Mouse (Mus musculus): ENCODE measurements at regions not wholly inside any gene's neighbourhood (a gene's known extent, or its start where the extent isn't known, plus 50 kb on each side); places are given as distances from the start of the nearest gene placed in this dataset.

DNA sequence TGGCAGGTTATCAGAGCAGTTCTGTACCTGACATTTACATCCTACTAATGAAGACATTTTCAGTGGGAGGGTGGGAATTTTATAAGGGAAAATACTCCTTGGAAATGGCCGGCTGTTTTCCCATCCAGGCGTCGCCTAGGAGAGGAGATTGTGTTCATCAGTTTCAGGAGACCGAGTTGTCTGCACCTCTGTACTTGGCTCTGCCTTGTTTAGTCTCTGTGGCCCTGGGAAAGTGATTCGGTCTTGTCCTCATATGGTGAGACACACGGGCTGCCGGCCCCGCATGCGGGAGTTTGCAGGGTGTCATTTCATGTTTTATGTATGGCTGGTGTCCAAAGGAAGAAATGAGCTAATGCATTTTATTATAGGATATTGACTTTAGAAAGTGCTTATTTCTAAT, 287.9 kb downstream of the Cd109 start:
- ATAC-seq (ENCODE audit: insufficient read depth, low read depth) = no peak
- no peak for TF ChIP-seq CTCF (IDR thresholded peaks at IDR 0.05; ENCODE audit: low read depth)
- Histone ChIP-seq H3K9me3 (replicated peaks; ENCODE audit: control insufficient read depth, low read length) (no peaks in the 10 kb centered on the region), H3K36me3 (replicated peaks; ENCODE audit: control insufficient read depth, insufficient read depth, low read length) (no peaks in the 10 kb centered on the region), H3K27me3 (ENCODE audit: control insufficient read depth, insufficient read depth, low read length) (no peaks in the 10 kb centered on the region), H3K27ac (ENCODE audit: low read depth) (no peak overlapping the region), H3K4me1 (ENCODE audit: control insufficient read depth, insufficient read depth) (no peaks in the 10 kb centered on the region), H3K9ac (replicated peaks; ENCODE audit: low read depth, low read length) (no peak overlapping the region), H3K4me2 (ENCODE audit: low read depth, low read length) (no peak overlapping the region), H3K4me3 (ENCODE audit: low read depth, low read length) (no peak overlapping the region)
- WGBS = 51% methylated on average over 9 of the region's 9 CpGs
- DNase-seq (ENCODE audit: low spot score) = no peak

GRCm38 (mm10) chr9:78917336-78917735, 302.0 kb downstream of the Cd109 start:
- H3K36me3 ChIP-seq (replicated peaks; ENCODE audit: control insufficient read depth, insufficient read depth, low read length) = no peaks in the 10 kb centered on the region
- no peak overlapping the region for H3K27ac ChIP-seq (ENCODE audit: low read depth)
- H3K27me3 ChIP-seq (ENCODE audit: control insufficient read depth, insufficient read depth, low read length) = no peaks in the 10 kb centered on the region
- no peak for ATAC-seq (ENCODE audit: insufficient read depth, low read depth)
- H3K4me3 ChIP-seq (ENCODE audit: low read depth, low read length) = no peak overlapping the region
- no peak overlapping the region for H3K9ac ChIP-seq (replicated peaks; ENCODE audit: low read depth, low read length)
- no peak overlapping the region for H3K4me2 ChIP-seq (ENCODE audit: low read depth, low read length)
- no peaks in the 10 kb centered on the region for H3K9me3 ChIP-seq (replicated peaks; ENCODE audit: control insufficient read depth, low read length)
- TF ChIP-seq EP300 (IDR thresholded peaks at IDR 0.05; ENCODE audit: low read depth) (no peak), CTCF (IDR thresholded peaks at IDR 0.05; ENCODE audit: low read depth) (no peak)
- WGBS = 76% methylated on average over 1 of the region's 1 CpGs
- no peak for DNase-seq (ENCODE audit: low spot score)
- no peaks in the 10 kb centered on the region for H3K4me1 ChIP-seq (ENCODE audit: control insufficient read depth, insufficient read depth)

GRCm38 (mm10) chr9:78925977-78926593, 310.7 kb downstream of the Cd109 start:
- TF ChIP-seq EP300 (IDR thresholded peaks at IDR 0.05; ENCODE audit: low read depth) (no peak), CTCF (IDR thresholded peaks at IDR 0.05; ENCODE audit: low read depth) (no peak)
- no peak for ATAC-seq (ENCODE audit: insufficient read depth, low read depth)
- WGBS = 62% methylated on average over 7 of the region's 7 CpGs

DNA sequence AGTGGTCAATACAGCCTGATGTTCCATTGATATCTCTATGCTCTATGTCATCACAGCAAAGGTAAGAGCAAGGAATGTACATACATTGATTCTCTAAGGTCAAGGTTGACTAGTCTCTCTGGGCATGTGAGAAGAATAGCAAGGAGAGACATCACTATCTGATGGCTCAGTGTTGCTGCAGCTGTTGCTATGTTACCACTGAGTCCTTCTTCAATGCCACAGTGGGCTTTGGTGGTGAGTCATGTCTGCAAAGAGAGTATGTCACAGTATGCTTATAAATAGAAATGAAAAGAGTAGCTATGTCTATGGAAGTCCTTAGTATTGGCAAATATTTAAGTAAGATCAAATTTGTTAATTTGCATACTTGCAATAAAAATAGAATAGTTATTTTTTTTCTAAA, 326.3 kb downstream of the Cd109 start:
- Histone ChIP-seq H3K9me3 (replicated peaks; ENCODE audit: control insufficient read depth, low read length) (no peaks in the 10 kb centered on the region), H3K27ac (ENCODE audit: low read depth) (no peak overlapping the region), H3K4me1 (ENCODE audit: control insufficient read depth, insufficient read depth) (no peaks in the 10 kb centered on the region), H3K27me3 (ENCODE audit: control insufficient read depth, insufficient read depth, low read length) (no peaks in the 10 kb centered on the region), H3K4me2 (ENCODE audit: low read depth, low read length) (no peak overlapping the region), H3K4me3 (ENCODE audit: low read depth, low read length) (no peak overlapping the region), H3K36me3 (replicated peaks; ENCODE audit: control insufficient read depth, insufficient read depth, low read length) (no peaks in the 10 kb centered on the region), H3K9ac (replicated peaks; ENCODE audit: low read depth, low read length) (no peak overlapping the region)
- TF ChIP-seq EP300 (IDR thresholded peaks at IDR 0.05; ENCODE audit: low read depth) (no peak), CTCF (IDR thresholded peaks at IDR 0.05; ENCODE audit: low read depth) (no peak)
- DNase-seq (ENCODE audit: low spot score) (no peak), ATAC-seq (ENCODE audit: insufficient read depth, low read depth) (no peak)

More at GRCm38 (mm10) chr9:78925977-78926593, 310.7 kb downstream of the Cd109 start:
- DNase-seq (ENCODE audit: low spot score) = no peak
- H3K4me1 ChIP-seq (ENCODE audit: control insufficient read depth, insufficient read depth) = no peaks in the 10 kb centered on the region; the same call in 1 of the 2 replicates
- H3K4me3 ChIP-seq (ENCODE audit: low read depth, low read length) = no peak overlapping the region
- no peak overlapping the region for H3K4me2 ChIP-seq (ENCODE audit: low read depth, low read length)
- H3K27ac ChIP-seq (ENCODE audit: low read depth) = no peak overlapping the region
- no peaks in the 10 kb centered on the region for H3K27me3 ChIP-seq (ENCODE audit: control insufficient read depth, insufficient read depth, low read length)
- no peaks in the 10 kb centered on the region for H3K36me3 ChIP-seq (replicated peaks; ENCODE audit: control insufficient read depth, insufficient read depth, low read length)
- H3K9me3 ChIP-seq (replicated peaks; ENCODE audit: control insufficient read depth, low read length) = no peaks in the 10 kb centered on the region
- H3K9ac ChIP-seq (replicated peaks; ENCODE audit: low read depth, low read length) = no peak overlapping the region

DNA sequence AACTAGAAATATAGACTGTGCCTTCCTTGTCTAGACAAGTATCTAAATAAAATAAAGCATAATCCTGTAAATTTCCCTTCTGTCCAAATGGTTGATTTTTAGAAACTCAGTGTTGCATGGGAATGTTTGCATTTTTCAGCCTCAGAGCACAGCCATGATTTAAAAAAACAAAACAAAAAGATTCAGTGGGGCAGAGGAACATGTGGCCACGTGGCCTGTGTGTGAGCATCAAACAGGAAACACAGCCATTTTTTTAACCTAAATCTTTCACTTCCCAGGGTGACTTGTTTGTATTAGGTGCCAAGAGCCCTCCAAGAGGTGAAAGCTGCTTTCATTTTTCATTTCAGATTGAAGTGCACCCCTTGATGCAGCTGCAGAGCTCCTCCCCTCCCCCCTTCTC, 349.5 kb downstream of the Cd109 start:
- 47% methylated on average over 1 of the region's 1 CpGs for WGBS
- no peak for ATAC-seq (ENCODE audit: insufficient read depth, low read depth)
- Histone ChIP-seq H3K9me3 (replicated peaks; ENCODE audit: control insufficient read depth, low read length) (no peaks in the 10 kb centered on the region), H3K27ac (ENCODE audit: low read depth) (no peak overlapping the region), H3K27me3 (ENCODE audit: control insufficient read depth, insufficient read depth, low read length) (no peaks in the 10 kb centered on the region), H3K4me1 (ENCODE audit: control insufficient read depth, insufficient read depth) (no peaks in the 10 kb centered on the region), H3K4me2 (ENCODE audit: low read depth, low read length) (no peak overlapping the region), H3K4me3 (ENCODE audit: low read depth, low read length) (no peak overlapping the region), H3K9ac (replicated peaks; ENCODE audit: low read depth, low read length) (no peak overlapping the region), H3K36me3 (replicated peaks; ENCODE audit: control insufficient read depth, insufficient read depth, low read length) (no peaks in the 10 kb centered on the region)
- DNase-seq (ENCODE audit: low spot score) = no peak
- no peak for TF ChIP-seq CTCF (IDR thresholded peaks at IDR 0.05; ENCODE audit: low read depth)
- no peak for TF ChIP-seq EP300 (IDR thresholded peaks at IDR 0.05; ENCODE audit: low read depth)

DNA sequence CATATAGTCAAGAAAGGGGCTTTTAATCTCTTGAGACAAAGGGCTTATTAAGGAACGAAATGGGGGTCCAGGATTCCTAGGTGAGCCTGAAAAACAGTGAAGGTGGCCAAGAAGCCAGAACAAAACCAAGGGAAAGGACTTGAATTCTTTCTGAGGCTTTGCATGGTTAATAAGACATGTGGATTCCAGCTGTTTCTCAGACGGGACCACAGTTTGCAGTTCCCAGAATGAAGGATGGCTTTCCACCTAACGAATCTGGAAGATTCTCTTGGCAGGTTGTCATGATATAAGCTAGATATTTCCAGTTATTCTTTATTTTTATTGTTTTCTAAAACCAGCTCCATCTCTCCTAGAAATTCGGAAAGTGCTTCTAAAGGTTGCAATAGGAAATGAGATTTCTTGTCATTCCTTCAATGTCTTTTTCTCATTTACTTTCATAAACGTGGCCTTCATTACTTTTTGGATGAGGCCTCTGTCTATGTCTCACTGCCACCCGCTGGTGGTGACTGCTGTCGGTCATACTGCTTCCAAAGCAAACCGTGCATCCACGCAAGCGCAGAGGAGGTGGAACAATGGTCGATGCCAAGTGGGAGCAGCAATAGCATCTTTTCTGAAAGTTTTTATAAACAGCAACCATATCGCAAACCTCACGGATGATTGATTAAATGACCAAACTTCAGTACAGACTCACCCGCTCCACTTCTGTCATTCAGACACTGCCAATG, 350.0 kb downstream of the Cd109 start:
- TF ChIP-seq CTCF (IDR thresholded peaks at IDR 0.05; ENCODE audit: low read depth) = no peak
- TF ChIP-seq EP300 (IDR thresholded peaks at IDR 0.05; ENCODE audit: low read depth) = no peak
- H3K4me3 ChIP-seq (ENCODE audit: low read depth, low read length) = no peak overlapping the region
- H3K9me3 ChIP-seq (replicated peaks; ENCODE audit: control insufficient read depth, low read length) = no peaks in the 10 kb centered on the region
- H3K36me3 ChIP-seq (replicated peaks; ENCODE audit: control insufficient read depth, insufficient read depth, low read length) = no peaks in the 10 kb centered on the region
- H3K27ac ChIP-seq (ENCODE audit: low read depth) = no peak overlapping the region
- H3K27me3 ChIP-seq (ENCODE audit: control insufficient read depth, insufficient read depth, low read length) = no peaks in the 10 kb centered on the region
- WGBS = 70% methylated on average over 14 of the region's 14 CpGs
- H3K4me1 ChIP-seq (ENCODE audit: control insufficient read depth, insufficient read depth) = no peaks in the 10 kb centered on the region
- no peak overlapping the region for H3K9ac ChIP-seq (replicated peaks; ENCODE audit: low read depth, low read length)
- no peak overlapping the region for H3K4me2 ChIP-seq (ENCODE audit: low read depth, low read length)
- DNase-seq (ENCODE audit: low spot score) = no peak
- ATAC-seq (ENCODE audit: insufficient read depth, low read depth) = no peak

Data from heart, postnatal 0 days (tissue).